Mouse (Mus musculus): Measurements from ENCODE around the gene Cyp2c23.

- no peak for TF ChIP-seq CTCF (conservative IDR thresholded peaks at IDR 0.05; ENCODE audit: insufficient read depth, insufficient read length, low read depth, low read length)
- no peak for TF ChIP-seq POLR2A (IDR thresholded peaks at IDR 0.05; ENCODE audit: low read depth, low read length)
These were observed at the start of gene Cyp2c23 for GRCm38 (mm10) chr19:44028972-44029371.
